Mouse (Mus musculus): ENCODE measurements around the gene Adat3. TPM values are rescaled to one million over a fixed set of nuclear protein-coding genes. Genes with fewer than 3 reads are reported as not detected.

The Adat3 gene
- total and polyA plus RNA-seq, 2 experiments from 2014 or later = 3.0 to 4.5 TPM

GRCm38 (mm10) chr10:80620365-80620764 is 17.7 kb downstream of the Adat3 start:
- WGBS = 87% methylated on average over 9 of the region's 9 CpGs
- Histone ChIP-seq H3K4me2 (ENCODE audit: low read depth) (no peak overlapping the region), H3K4me1 (ENCODE audit: insufficient read depth) (peaks cover 22% of the 10 kb centered on the region; the same call in 1 of the 2 replicates), H3K9me3 (ENCODE audit: low read length) (no peaks in the 10 kb centered on the region), H3K36me3 (ENCODE audit: insufficient read depth) (peaks cover 9% of the 10 kb centered on the region), H3K27me3 (ENCODE audit: insufficient read depth, low read length) (no peaks in the 10 kb centered on the region), H3K27ac (ENCODE audit: low read depth, low read length) (no peak overlapping the region), H3K4me3 (ENCODE audit: low read depth, low read length) (no peak overlapping the region), H3K9ac (no peak overlapping the region)
- no peak for ATAC-seq
- no peak for DNase-seq
- TF ChIP-seq CTCF (IDR thresholded peaks at IDR 0.05; ENCODE audit: low read depth) = no peak

GRCm38 (mm10) chr10:80620796-80621689 is 18.4 kb downstream of the Adat3 start:
- Histone ChIP-seq H3K27ac (ENCODE audit: low read depth, low read length) (peak overlapping the region; percentile 95), H3K4me2 (ENCODE audit: low read depth) (peak overlapping the region; percentile 71), H3K9ac (peak overlapping the region; percentile 60), H3K4me3 (ENCODE audit: low read depth, low read length) (peak overlapping the region; percentile 94), H3K27me3 (ENCODE audit: insufficient read depth, low read length) (no peaks in the 10 kb centered on the region), H3K9me3 (ENCODE audit: low read length) (no peaks in the 10 kb centered on the region), H3K36me3 (ENCODE audit: insufficient read depth) (peaks cover 2% of the 10 kb centered on the region; the same call in 1 of the 2 replicates), H3K4me1 (ENCODE audit: insufficient read depth) (peaks cover 22% of the 10 kb centered on the region; the same call in 1 of the 2 replicates)
- WGBS = 52% methylated on average over 16 of the region's 16 CpGs
- no peak for DNase-seq
- TF ChIP-seq CTCF (IDR thresholded peaks at IDR 0.05; ENCODE audit: low read depth) = no peak
- no peak for ATAC-seq

GRCm38 (mm10) chr10:80621690-80621939 is 18.9 kb downstream of the Adat3 start:
- Histone ChIP-seq H3K9ac (peak overlapping the region; percentile 60), H3K27ac (ENCODE audit: low read depth, low read length) (peak overlapping the region; percentile 95), H3K4me3 (ENCODE audit: low read depth, low read length) (peak overlapping the region; percentile 94), H3K4me1 (ENCODE audit: insufficient read depth) (peaks cover 22% of the 10 kb centered on the region; the same call in 1 of the 2 replicates), H3K4me2 (ENCODE audit: low read depth) (peak overlapping the region; percentile 71), H3K27me3 (ENCODE audit: insufficient read depth, low read length) (no peaks in the 10 kb centered on the region), H3K9me3 (ENCODE audit: low read length) (no peaks in the 10 kb centered on the region), H3K36me3 (ENCODE audit: insufficient read depth) (peaks cover under 1% of the 10 kb centered on the region; the same call in 1 of the 2 replicates)
- DNase-seq = no peak
- TF ChIP-seq CTCF (IDR thresholded peaks at IDR 0.05; ENCODE audit: low read depth) = no peak
- WGBS = 2% methylated on average over 9 of the region's 9 CpGs
- ATAC-seq = no peak

GRCm38 (mm10) chr10:80621940-80622660 is 19.4 kb downstream of the Adat3 start:
- no peak for TF ChIP-seq CTCF (IDR thresholded peaks at IDR 0.05; ENCODE audit: low read depth)
- Histone ChIP-seq H3K27me3 (ENCODE audit: insufficient read depth, low read length) (no peaks in the 10 kb centered on the region), H3K4me2 (ENCODE audit: low read depth) (peak overlapping the region; percentile 71), H3K9ac (peak overlapping the region; percentile 87), H3K9me3 (ENCODE audit: low read length) (no peaks in the 10 kb centered on the region), H3K4me3 (ENCODE audit: low read depth, low read length) (peak overlapping the region; percentile 94), H3K4me1 (ENCODE audit: insufficient read depth) (peaks cover 22% of the 10 kb centered on the region; the same call in 1 of the 2 replicates), H3K27ac (ENCODE audit: low read depth, low read length) (peak overlapping the region; percentile 95), H3K36me3 (ENCODE audit: insufficient read depth) (peaks cover 4% of the 10 kb centered on the region; the same call in 1 of the 2 replicates)
- under 1% methylated on average over 64 of the region's 64 CpGs for WGBS
- peak; percentile 96 for ATAC-seq
- peak; percentile 100 for DNase-seq

- peak; percentile 11 for ATAC-seq
- H3K4me1 ChIP-seq (ENCODE audit: insufficient read depth) = peaks cover 22% of the 10 kb centered on the region; the same call in 1 of the 2 replicates
These were observed 20.2 kb downstream of the Adat3 start, which contains the start of gene Csnk1g2 for GRCm38 (mm10) chr10:80622661-80623456. Gene Csnk1g2 (plus strand): TSS chr10:80622838.

GRCm38 (mm10) chr10:80623457-80624191 is 20.9 kb downstream of the Adat3 start:
- H3K9me3 ChIP-seq (ENCODE audit: low read length) = no peaks in the 10 kb centered on the region
- H3K36me3 ChIP-seq (ENCODE audit: insufficient read depth) = peaks cover 4% of the 10 kb centered on the region; the same call in 1 of the 2 replicates
- ATAC-seq (no peak), DNase-seq (no peak)
- peak overlapping the region; percentile 87 for H3K9ac ChIP-seq
- H3K4me3 ChIP-seq (ENCODE audit: low read depth, low read length) = peak overlapping the region; percentile 94
- peak overlapping the region; percentile 95 for H3K27ac ChIP-seq (ENCODE audit: low read depth, low read length)
- peak overlapping the region; percentile 97 for H3K4me2 ChIP-seq (ENCODE audit: low read depth)
- 19% methylated on average over 15 of the region's 15 CpGs for whole genome bisulfite sequencing
- H3K27me3 ChIP-seq (ENCODE audit: insufficient read depth, low read length) = no peaks in the 10 kb centered on the region
- H3K4me1 ChIP-seq (ENCODE audit: insufficient read depth) = peaks cover 22% of the 10 kb centered on the region; the same call in 1 of the 2 replicates
- 0 out of 2 replicates have a peak, but pooled peaks have one; percentile 8 for TF ChIP-seq CTCF (IDR thresholded peaks at IDR 0.05; ENCODE audit: low read depth)

More at GRCm38 (mm10) chr10:80622661-80623456, 20.2 kb downstream of the Adat3 start, which contains the start of gene Csnk1g2:
- Histone ChIP-seq H3K27ac (ENCODE audit: low read depth, low read length) (peak within 1 kb of the TSS; percentile 95), H3K4me2 (ENCODE audit: low read depth) (peak within 1 kb of the TSS; percentile 97), H3K36me3 (ENCODE audit: insufficient read depth) (peaks cover 4% of the 10 kb centered on the region; the same call in 1 of the 2 replicates), H3K4me3 (ENCODE audit: low read depth, low read length) (peak within 1 kb of the TSS; percentile 94), H3K9me3 (ENCODE audit: low read length) (no peaks in the 10 kb centered on the region), H3K9ac (peak within 1 kb of the TSS; percentile 87), H3K27me3 (ENCODE audit: insufficient read depth, low read length) (no peaks in the 10 kb centered on the region)
- WGBS = 3% methylated on average over 68 of the region's 85 CpGs
- peak; percentile 12; the same call in 1 of the 2 replicates for TF ChIP-seq CTCF (IDR thresholded peaks at IDR 0.05; ENCODE audit: low read depth)
- peak; percentile 31 for DNase-seq
